Mouse (Mus musculus): ENCODE data around the gene Tirap.

Tirap gene

DNA sequence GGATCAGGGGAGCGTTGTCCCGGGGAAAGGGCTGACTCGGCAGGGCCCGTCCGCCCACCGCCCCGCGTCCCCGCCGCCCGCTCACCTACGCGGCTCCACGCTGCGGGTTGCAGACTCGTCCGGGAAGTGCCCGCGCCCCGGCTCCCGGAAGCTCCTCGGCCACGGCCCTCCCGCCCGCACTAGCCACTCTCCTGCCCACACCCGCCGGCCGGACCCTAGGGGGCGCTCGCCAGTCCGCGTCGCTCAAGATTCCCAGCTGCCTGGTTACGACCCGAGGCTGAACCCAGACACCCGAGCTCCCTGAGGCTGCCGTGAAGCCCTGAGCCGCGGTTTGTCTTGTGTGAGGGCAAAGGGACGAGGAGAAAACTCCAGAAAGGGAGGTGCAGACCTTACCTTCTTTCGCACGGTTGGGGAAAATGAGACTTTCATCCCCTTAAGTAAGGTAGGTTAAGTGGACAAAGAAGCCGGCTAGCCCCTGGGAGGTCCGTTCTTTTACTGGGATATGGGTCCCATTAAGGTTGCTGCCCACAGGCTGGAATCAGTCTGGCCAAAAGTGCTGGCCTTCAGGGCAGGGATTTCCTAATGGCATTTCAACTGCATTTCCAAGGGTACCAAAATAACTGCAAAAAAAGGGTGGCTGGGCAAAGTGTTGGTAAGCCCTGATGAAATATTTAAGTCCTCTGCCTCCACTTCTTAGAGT, at the start of gene Tirap, which contains the start of gene Srpr:
Tirap (minus strand) TSS at position 520 of the 700 bp plus-strand sequence.
Srpr (plus strand) TSS at position 404 of the 700 bp plus-strand sequence.
- ChIA-PET CTCF (interaction anchor here (0.5 to 2.9 kb wide), 62 partner anchors 8 to 1489 kb away, joined by 3 to 39 read pairs (median 4); partner anchors contain the start of genes Foxred1 (in 4 of the 4), Fam118b (in 2 of the 4), Rpusd4 (in 2 of the 4) and Gm1113 (in 1 of the 4)), POLR2A (interaction anchor here (0.5 to 5.0 kb wide), 48 partner anchors 10 to 557 kb away, joined by 3 to 134 read pairs (median 4); partner anchors contain the start of genes Foxred1 (in 4 of the 4), Fam118b (in 2 of the 4), Rpusd4 (in 2 of the 4) and Dcps (in 1 of the 4))

GRCm38 (mm10) chr9:35249476-35249875, 49.4 kb upstream of the Tirap start:
- ChIA-PET POLR2A (interaction anchor here in 2 of 4 experiments (1.9 to 4.0 kb wide), 2 partner anchors 19 to 38 kb away, joined by 4 to 21 read pairs; partner anchors contain the start of genes Fam118b (in 1 of the 2), Foxred1 (in 1 of the 2) and Rpusd4 (in 1 of the 2)), CTCF (no interaction called here)

DNA sequence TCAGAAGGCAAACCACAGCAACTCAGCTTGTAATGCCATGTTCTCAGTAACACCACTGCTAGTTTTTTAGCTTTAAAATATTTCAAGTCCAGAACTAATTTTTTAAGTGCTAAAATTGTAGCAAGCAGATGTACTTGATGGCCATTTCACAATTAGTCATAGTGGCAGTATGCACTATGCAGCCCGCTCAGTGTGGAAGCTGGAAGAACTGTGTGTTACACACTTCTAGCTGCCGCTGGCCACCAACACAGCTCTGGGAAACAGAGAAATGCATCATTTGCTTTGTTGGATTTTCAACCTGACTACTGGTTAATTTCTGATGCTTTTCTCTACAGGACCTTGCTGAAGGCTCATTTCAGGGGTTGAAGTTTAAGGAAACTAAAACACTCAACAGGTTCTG, 47.3 kb upstream of the Tirap start:
- POLR2A ChIA-PET = interaction anchor here (1.0 to 4.0 kb wide), 7 partner anchors 9 to 173 kb away, joined by 3 to 21 read pairs (median 4); partner anchors contain the start of genes Cdon (in 1 of the 4), Fam118b (in 1 of the 4), Foxred1 (in 1 of the 4) and Rpusd4 (in 1 of the 4)
- CTCF ChIA-PET = interaction anchor here in 2 of 4 experiments (0.5 to 0.6 kb wide), 2 partner anchors 48 kb away, joined by 3 read pairs; partner anchors contain the start of genes Srpr (in 1 of the 2) and Tirap (in 1 of the 2)

DNA sequence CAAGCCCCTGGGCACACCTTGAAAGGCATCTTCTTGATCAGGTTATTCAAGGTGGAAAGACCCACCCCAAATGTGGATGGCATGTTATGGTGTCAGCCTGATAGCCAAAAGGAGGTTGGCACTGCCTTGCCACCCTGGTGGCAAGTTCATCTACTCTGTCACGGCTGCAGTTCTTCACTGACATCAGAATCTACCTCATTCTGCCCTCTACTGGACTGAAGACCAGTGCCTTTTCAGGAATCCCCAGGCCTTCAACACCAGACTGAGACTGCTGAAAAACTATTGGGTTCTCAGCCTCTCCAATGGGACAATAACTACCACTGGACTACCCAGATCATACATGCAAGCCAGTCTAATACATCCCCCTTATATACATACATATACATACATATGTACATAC, 39.6 kb upstream of the Tirap start:
- POLR2A ChIA-PET = interaction anchor here in 2 of 4 experiments (0.9 to 1.3 kb wide), 3 partner anchors 10 to 19 kb away, joined by 3 read pairs; no protein-coding TSS in a partner anchor
- CTCF ChIA-PET = no interaction called here

- CTCF ChIA-PET = interaction anchor here in 2 of 4 experiments (0.5 to 1.3 kb wide), 3 partner anchors 12 to 265 kb away, joined by 3 to 5 read pairs (median 3); partner anchors contain the start of genes Srpr (in 1 of the 2) and Tirap (in 1 of the 2)
These were observed 39.0 kb upstream of the Tirap start for GRCm38 (mm10) chr9:35238915-35239571.

GRCm38 (mm10) chr9:35238371-35238770, 38.3 kb upstream of the Tirap start:
- POLR2A ChIA-PET = interaction anchor here in 3 of 4 experiments (0.8 to 2.4 kb wide), 6 partner anchors 9 to 61 kb away, joined by 3 to 9 read pairs (median 3); partner anchors contain the start of gene Foxred1 (in 1 of the 3)
- CTCF ChIA-PET = interaction anchor here in 2 of 4 experiments (0.5 to 1.3 kb wide), 3 partner anchors 39 to 266 kb away, joined by 3 read pairs; partner anchors contain the start of genes Srpr (in 2 of the 2) and Tirap (in 2 of the 2)

More at GRCm38 (mm10) chr9:35238915-35239571, 39.0 kb upstream of the Tirap start:
- POLR2A ChIA-PET = interaction anchor here (0.8 to 2.4 kb wide), 7 partner anchors 9 to 62 kb away, joined by 3 to 9 read pairs (median 3); partner anchors contain the start of gene Foxred1 (in 1 of the 4)

DNA sequence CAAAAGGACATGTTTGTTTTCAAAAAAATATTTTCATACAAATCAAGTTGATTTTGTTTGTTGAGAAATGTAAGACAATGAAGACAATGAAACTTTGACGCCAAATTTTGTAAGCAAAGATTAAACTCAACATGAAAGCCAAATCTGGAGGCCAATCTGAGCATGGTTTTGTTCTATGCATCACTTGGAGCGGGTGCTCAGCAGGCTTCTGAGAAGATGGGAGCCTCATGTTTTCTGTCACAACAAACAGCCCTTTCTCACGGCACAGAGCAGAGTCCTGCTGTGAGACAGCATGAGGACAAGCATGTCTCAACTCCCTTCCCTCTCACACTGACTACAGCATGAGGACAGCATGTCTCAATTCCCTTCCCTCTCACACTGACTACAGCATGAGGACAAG, 35.9 kb upstream of the Tirap start:
- CTCF ChIA-PET = no interaction called here
- POLR2A ChIA-PET = interaction anchor here in 1 of 4 experiments (1.0 to 1.6 kb wide), 2 partner anchors 25 to 33 kb away, joined by 3 to 4 read pairs; partner anchors contain the start of gene Foxred1

- ChIA-PET POLR2A (interaction anchor here in 3 of 4 experiments (0.7 to 3.3 kb wide), 8 partner anchors 10 to 38 kb away, joined by 3 to 17 read pairs (median 3); partner anchors contain the start of genes Foxred1 (in 3 of the 3), Srpr (in 1 of the 3) and Tirap (in 1 of the 3)), CTCF (no interaction called here)
These were observed 28.6 kb upstream of the Tirap start for GRCm38 (mm10) chr9:35228671-35229070.

GRCm38 (mm10) chr9:35223466-35223865, 23.4 kb upstream of the Tirap start:
- ChIA-PET POLR2A (interaction anchor here in 3 of 4 experiments (0.6 to 6.5 kb wide), 8 partner anchors 10 to 267 kb away, joined by 3 to 42 read pairs (median 4); partner anchors contain the start of genes Foxred1 (in 2 of the 3), Fam118b (in 1 of the 3) and Rpusd4 (in 1 of the 3)), CTCF (interaction anchor here (0.6 to 1.2 kb wide), 5 partner anchors 10 to 318 kb away, joined by 3 to 6 read pairs (median 4); partner anchors contain the start of gene Srpr (in 1 of the 4))

GRCm38 (mm10) chr9:35217963-35218362, 17.9 kb upstream of the Tirap start:
- ChIA-PET CTCF (no interaction called here), POLR2A (interaction anchor here in 3 of 4 experiments (0.5 to 6.5 kb wide), 14 partner anchors 7 to 1497 kb away, joined by 3 to 42 read pairs (median 7); partner anchors contain the start of genes Foxred1 (in 2 of the 3), Srpr (in 2 of the 3), Tirap (in 2 of the 3) and Fam118b (in 1 of the 3))

GRCm38 (mm10) chr9:35211573-35212511, 11.8 kb upstream of the Tirap start:
- ChIA-PET CTCF (interaction anchor here in 1 of 4 experiments (1.6 to 2.0 kb wide), 2 partner anchors 12 to 312 kb away, joined by 3 to 39 read pairs; partner anchors contain the start of genes Srpr and Tirap), POLR2A (interaction anchor here (0.8 to 5.1 kb wide), 20 partner anchors 9 to 288 kb away, joined by 3 to 134 read pairs (median 10); partner anchors contain the start of genes Fam118b (in 4 of the 4), Rpusd4 (in 4 of the 4), Srpr (in 2 of the 4) and Tirap (in 2 of the 4))

GRCm38 (mm10) chr9:35210542-35211474, 10.7 kb upstream of the Tirap start, which contains the start of gene Foxred1:
Gene Foxred1, minus strand, starts transcription at chr9:35211055.
- CTCF ChIA-PET = interaction anchor here (0.6 to 3.7 kb wide), 8 partner anchors 11 to 360 kb away, joined by 3 to 39 read pairs (median 6); partner anchors contain the start of genes Srpr (in 4 of the 4), Tirap (in 4 of the 4), Hyls1 (in 1 of the 4) and Pate2 (in 1 of the 4)

DNA sequence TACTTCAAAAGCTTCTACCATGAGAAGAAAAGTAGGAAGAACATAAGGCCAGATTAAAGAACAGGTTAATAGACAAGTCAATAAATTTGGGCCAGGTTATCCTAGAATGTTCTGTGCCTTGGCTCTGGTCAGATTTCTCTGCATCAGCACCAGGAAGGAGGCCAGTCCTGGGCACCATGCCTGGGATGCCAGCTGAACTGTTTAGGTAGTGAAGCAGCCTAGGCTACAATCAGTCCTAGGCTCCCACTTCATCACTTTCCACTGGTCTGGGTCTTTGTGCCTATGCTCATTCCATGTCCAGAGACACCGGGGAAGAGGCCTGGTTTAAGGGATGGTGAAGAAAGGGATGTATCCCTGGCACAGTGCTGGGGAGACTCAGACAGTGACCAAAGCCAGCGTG, 4.3 kb upstream of the Tirap start:
- ChIA-PET POLR2A (interaction anchor here in 1 of 4 experiments (1.9 kb wide), 1 partner anchor 26 kb away, joined by 6 read pairs; no protein-coding TSS in a partner anchor), CTCF (no interaction called here)

More at GRCm38 (mm10) chr9:35210542-35211474, 10.7 kb upstream of the Tirap start, which contains the start of gene Foxred1:
- POLR2A ChIA-PET = interaction anchor here (0.5 to 5.1 kb wide), 90 partner anchors 8 to 360 kb away, joined by 3 to 134 read pairs (median 4); partner anchors contain the start of genes Srpr (in 4 of the 4), Tirap (in 4 of the 4), Fam118b (in 3 of the 4) and Rpusd4 (in 3 of the 4)

DNA sequence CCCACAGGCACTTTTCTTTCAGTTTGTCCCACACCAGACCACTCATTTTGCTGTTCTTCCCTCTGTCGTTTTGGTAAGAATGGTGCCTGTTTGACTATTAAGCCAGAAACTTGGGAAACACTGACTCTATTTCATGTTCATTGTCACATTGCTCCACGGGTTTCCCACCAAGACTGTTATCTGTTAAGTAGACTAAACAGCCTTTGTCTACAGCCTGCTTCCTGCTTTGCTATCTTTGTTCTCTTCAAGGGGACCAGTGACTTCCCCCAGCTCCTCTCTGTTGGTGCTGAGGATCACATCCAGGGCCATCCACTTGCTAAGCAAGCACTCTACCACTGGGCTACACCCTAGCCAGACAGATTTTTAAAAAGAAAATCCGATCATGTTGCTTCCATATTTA, 3.4 kb upstream of the Tirap start:
- CTCF ChIA-PET = interaction anchor here in 1 of 4 experiments (0.7 kb wide), 1 partner anchor 11 kb away, joined by 5 read pairs; no protein-coding TSS in a partner anchor
- POLR2A ChIA-PET = interaction anchor here in 1 of 4 experiments (1.5 to 1.9 kb wide), 2 partner anchors 11 to 25 kb away, joined by 6 to 8 read pairs; no protein-coding TSS in a partner anchor

All from embryonic stem cell, embryonic (primary cell).